Mouse (Mus musculus) v-Abl transformed pro-B cells (cell line): Measurements from ENCODE around the gene Parvb.

Experiments used
- in situ Hi-C, 2 experiments: fragments of 400-800 bp; cut with MboI; formaldehyde crosslinking; loops; one replicate each; pipeline ENCODE4 v1.15.1; 2025; ENCODE audit not compliant: unreplicated experiment in 2 of 2

The Parvb gene

GRCm38 (mm10) chr15:84351915-84352844, 120.3 kb downstream of the Parvb start:
- in situ Hi-C loops, result no loop called here

- in situ Hi-C loops, result no loop called here
Observed at GRCm38 (mm10) chr15:84355081-84355480, 123.2 kb downstream of the Parvb start.

- in situ Hi-C loops, result no loop called here
Observed at GRCm38 (mm10) chr15:84364746-84365145, 132.9 kb downstream of the Parvb start.
